Mouse (Mus musculus): Measurements from ENCODE around the gene Art3. TPM values are rescaled to one million over a fixed set of nuclear protein-coding genes. Genes with fewer than 3 reads are reported as not detected.

The Art3 gene
- 22.9 TPM for polyA plus RNA-seq (2014; fragmentation: Illumina TruSeq; extraction: RNeasy Lipid Tissue Mini Kit (QIAGEN cat#74804); ENCODE audit: low read depth, low replicate concordance)

GRCm38 (mm10) chr5:92331635-92332338, at the start of gene Art3:
Art3 (plus strand) TSS chr5:92331827.

GRCm38 (mm10) chr5:92309681-92310511, 21.7 kb upstream of the Art3 start, which contains the start of gene Sdad1:
Sdad1 (minus strand) TSS chr5:92310479.

GRCm38 (mm10) chr5:92327929-92328328, 3.7 kb upstream of the Art3 start, which contains the start of gene Cxcl9:
Cxcl9 (minus strand) TSS chr5:92328079.

GRCm38 (mm10) chr5:92348794-92349413, 17.3 kb downstream of the Art3 start, which contains the start of gene Cxcl10:
Cxcl10 (minus strand) TSS chr5:92348889.

GRCm38 (mm10) chr5:92435025-92435584, 103.5 kb downstream of the Art3 start, which contains the start of gene Nup54:
Nup54 (minus strand) TSS chr5:92435219.

Other genes with a start within 250 kb of the Art3 start
- 249 TPM for gene G3bp2, start 248.1 kb upstream of the Art3 start, polyA plus RNA-seq (2014; fragmentation: Illumina TruSeq; extraction: RNeasy Lipid Tissue Mini Kit (QIAGEN cat#74804); ENCODE audit: low read depth, low replicate concordance)
- gene Uso1, start 193.9 kb upstream of the Art3 start, polyA plus RNA-seq (2014; fragmentation: Illumina TruSeq; extraction: RNeasy Lipid Tissue Mini Kit (QIAGEN cat#74804); ENCODE audit: low read depth, low replicate concordance): 164 TPM
- gene U90926, start 116.4 kb upstream of the Art3 start, polyA plus RNA-seq (2014; fragmentation: Illumina TruSeq; extraction: RNeasy Lipid Tissue Mini Kit (QIAGEN cat#74804); ENCODE audit: low read depth, low replicate concordance): not detected
- gene Ppef2, start 75.5 kb upstream of the Art3 start, polyA plus RNA-seq (2014; fragmentation: Illumina TruSeq; extraction: RNeasy Lipid Tissue Mini Kit (QIAGEN cat#74804); ENCODE audit: low read depth, low replicate concordance): not detected
- 19.8 TPM for gene Naaa, start 53.7 kb upstream of the Art3 start, polyA plus RNA-seq (2014; fragmentation: Illumina TruSeq; extraction: RNeasy Lipid Tissue Mini Kit (QIAGEN cat#74804); ENCODE audit: low read depth, low replicate concordance)
- 17.4 TPM for gene Sdad1, start 21.3 kb upstream of the Art3 start, polyA plus RNA-seq (2014; fragmentation: Illumina TruSeq; extraction: RNeasy Lipid Tissue Mini Kit (QIAGEN cat#74804); ENCODE audit: low read depth, low replicate concordance)
- 4.6 TPM for gene Cxcl9, start 3.7 kb upstream of the Art3 start, polyA plus RNA-seq (2014; fragmentation: Illumina TruSeq; extraction: RNeasy Lipid Tissue Mini Kit (QIAGEN cat#74804); ENCODE audit: low read depth, low replicate concordance)
- gene Cxcl10, start 17.1 kb downstream of the Art3 start, polyA plus RNA-seq (2014; fragmentation: Illumina TruSeq; extraction: RNeasy Lipid Tissue Mini Kit (QIAGEN cat#74804); ENCODE audit: low read depth, low replicate concordance): 7.6 TPM
- 38.8 TPM for gene Nup54, start 103.4 kb downstream of the Art3 start, polyA plus RNA-seq (2014; fragmentation: Illumina TruSeq; extraction: RNeasy Lipid Tissue Mini Kit (QIAGEN cat#74804); ENCODE audit: low read depth, low replicate concordance)
- gene Scarb2, start 175.0 kb downstream of the Art3 start, polyA plus RNA-seq (2014; fragmentation: Illumina TruSeq; extraction: RNeasy Lipid Tissue Mini Kit (QIAGEN cat#74804); ENCODE audit: low read depth, low replicate concordance): 130 TPM
- gene Fam47e, start 223.2 kb downstream of the Art3 start, polyA plus RNA-seq (2014; fragmentation: Illumina TruSeq; extraction: RNeasy Lipid Tissue Mini Kit (QIAGEN cat#74804); ENCODE audit: low read depth, low replicate concordance): not detected